Mouse (Mus musculus): ENCODE measurements around the gene Heatr5a.

The Heatr5a gene

DNA sequence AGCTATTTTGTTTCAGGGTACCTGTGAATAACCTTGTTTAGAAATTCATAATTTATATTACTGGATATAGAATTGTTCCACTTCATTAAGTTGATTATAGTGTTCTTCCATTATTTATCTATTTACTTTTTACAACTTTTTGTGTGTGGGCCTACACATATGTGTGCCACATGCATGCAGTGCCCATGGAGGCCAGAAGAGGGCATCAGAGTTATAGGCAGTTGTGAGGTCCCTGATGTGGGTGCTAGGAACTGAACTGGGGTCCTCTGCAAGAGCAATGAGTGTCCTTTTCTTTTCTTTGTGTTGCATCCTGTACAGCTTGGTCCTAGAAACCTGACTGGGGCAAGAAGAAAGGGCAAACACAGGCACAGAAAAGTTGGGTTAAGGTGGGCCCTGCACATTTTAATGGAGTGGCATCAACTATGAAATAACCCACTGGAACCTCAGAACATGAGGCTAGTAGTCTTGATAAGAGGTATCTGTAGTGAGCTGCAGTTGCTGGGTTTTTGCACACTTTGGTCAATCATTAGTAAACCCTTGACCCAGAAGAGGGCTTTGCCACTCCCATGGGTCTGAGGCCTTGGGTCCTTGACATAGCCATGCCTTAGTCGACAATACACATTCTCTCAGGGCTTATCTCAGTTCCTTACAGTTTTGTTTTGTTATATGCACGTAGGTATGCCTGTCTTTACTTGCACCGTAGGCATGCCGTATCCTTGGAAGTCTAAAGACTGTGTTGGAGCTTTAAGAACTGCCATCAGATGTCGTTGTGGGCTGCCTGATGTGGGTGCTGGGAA is 1.3 kb upstream of the Heatr5a start:
- DNase-seq (ENCODE audit: low read depth, low spot score) = no peak

DNA sequence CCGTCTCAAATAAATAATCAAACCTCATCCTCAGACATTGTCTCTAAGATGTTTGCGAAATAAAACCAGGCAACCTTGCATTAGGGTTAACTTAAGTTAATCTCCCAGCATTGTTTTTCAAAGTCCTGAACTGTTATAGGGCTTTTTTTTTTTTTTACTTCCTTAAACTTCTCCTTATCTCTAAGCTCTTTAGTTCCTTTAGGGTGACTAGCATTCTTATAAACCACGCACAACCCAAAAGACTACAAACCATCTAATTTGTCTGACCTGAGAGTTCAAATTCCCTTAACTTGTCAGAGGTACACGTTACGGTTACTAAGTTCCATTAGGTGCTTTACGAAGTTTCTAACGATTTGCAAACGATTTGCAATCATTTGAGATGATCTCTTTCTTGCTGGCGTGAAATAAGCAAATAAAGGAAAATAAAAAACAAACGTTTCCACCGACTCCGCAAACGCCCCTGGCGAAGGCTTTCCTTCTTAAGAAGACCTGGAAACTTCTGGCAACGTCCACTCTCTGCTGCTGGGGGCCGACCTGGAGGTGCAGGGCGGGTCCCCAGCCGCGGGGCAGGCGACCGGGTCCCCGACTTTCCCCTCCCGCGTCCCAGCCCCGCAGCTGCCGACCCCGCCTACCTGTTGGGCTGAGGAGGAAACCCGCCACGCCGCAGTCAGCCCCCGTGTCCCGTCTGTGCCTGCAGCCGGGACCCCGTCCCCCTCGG is 610 bp downstream of the Heatr5a start:
- DNase-seq (ENCODE audit: low read depth, low spot score) = no peak

DNA sequence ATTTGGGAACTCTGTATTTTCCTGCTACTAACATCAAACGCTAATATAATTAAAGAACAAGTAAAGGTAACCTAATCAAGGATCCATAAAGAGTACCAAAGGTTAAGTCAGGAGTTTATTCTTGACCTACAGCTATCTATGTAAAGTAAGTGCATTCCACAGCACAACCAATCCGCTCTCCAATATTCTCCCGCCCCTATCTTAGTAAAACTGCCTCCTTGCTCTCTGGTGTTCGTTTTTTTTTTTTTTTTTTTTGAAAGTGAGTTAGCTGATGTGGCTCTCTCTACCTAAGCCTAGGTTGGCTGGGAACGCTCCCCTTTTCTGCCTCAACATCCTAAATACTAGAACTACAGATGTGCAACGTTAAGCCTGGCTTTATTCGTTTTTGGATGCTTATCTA is 1.2 kb downstream of the Heatr5a start:
- DNase-seq (ENCODE audit: low read depth, low spot score) = no peak

DNA sequence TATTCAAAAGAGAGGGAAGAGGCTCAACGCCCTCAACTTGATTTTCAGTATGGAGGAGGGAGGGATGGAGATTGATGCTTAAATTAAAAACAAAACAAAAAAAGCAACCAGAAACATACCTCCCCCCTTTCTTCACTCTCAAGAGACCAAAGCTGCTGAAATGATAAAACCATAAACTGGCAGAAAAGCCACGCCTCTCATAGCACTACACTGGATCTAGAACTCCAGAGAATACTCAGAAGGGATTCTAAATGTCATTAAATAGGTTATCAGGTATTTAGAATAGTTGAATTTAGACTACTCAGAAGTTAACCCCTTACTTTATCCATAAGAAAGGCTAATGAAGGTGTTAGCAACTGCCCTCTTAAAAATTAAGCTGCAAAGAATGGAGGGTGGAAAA is 2.0 kb downstream of the Heatr5a start:
- no peak for DNase-seq (ENCODE audit: low read depth, low spot score)

DNA sequence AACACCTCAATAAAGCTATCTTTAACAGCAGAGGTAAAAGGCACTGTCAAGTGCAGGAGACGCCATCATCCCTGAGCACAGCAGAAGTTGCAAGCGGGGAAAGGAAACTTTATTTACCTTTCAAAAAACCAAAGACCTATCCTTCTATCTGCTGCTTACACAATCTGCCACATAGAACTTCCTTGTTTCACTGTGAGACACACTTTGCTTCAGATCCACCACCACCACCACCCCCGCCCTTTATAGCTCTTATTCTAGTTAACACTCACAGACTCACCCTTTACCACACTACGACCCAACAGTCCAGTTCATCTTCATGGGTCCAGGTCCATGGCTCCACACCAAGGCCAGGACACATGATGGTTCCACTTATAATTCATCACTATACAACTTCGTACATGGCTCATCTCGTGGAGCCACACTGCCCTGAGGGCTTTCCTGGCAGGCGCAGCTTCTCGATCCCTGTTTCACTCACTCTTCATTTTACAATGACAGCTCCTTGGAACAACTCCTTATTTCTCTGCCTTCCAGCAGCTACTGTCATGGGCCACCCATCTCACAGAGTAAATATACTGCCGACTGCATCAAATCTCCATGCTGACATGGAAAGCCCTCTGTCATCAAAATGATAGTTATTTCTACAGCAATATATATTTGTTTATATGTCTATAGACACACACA is 3.1 kb downstream of the Heatr5a start:
- DNase-seq (ENCODE audit: low read depth, low spot score) = no peak

DNA sequence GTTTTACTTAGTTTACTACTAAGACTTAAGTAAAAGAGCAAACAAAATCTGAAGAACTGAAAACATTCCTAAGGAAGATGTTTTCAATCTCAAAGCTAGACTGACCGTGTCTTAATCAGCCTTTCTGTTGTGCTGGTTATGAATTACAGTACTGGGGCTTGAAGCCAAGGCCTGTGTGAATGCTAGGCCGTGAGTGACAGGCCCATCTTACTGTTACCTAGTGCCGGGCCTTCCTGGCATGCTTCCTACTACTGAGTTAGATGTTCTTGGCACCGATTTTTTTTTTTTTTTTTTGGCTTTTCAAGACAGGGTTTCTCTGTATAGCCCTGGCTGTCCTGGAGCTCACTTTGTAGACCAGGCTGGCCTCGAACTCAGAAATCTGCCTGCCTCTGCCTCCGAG is 13.5 kb downstream of the Heatr5a start:
- DNase-seq (ENCODE audit: low read depth, low spot score) = no peak

DNA sequence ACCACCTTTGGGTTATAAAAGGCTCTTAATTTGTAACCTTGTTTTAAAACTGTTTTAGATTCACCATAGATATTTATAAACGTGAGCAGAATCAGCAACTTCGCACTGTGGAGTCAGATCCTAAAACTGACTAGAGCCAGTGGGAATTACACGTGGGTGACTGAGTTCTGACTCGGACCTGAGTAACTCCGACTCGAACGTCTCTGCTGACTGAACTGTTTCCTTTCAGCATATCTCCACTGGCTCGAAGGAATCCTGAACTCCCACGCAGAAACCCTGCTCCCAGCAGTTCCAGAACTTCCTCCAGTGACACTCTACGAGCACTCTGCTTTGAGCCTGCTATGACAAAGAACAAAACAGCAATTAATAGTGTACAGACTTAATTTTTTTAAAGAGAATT is 18.8 kb downstream of the Heatr5a start:
- no peak for DNase-seq (ENCODE audit: low read depth, low spot score)

DNA sequence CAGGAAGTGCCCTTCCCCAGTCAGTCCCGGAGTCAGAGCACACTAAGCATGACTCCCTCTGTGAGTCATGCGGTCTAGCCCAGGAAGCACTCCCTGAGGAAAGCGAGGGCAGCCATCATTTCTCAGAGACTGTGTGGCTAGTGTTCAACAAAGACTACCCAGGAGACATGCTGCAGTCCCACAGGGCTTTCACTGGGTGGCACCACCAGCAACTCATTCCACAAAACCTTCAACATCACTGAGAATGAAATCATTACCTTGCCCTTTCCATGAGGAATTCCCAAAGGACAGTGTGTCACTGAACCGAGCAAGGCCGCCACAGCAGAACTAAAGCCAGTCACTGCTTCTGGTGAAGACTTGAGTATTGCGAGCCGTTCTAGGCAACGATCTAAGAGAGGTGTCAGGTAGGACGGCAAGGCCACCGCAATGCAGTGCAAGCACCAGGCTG is 23.6 kb downstream of the Heatr5a start:
- DNase-seq (ENCODE audit: low read depth, low spot score) = no peak

DNA sequence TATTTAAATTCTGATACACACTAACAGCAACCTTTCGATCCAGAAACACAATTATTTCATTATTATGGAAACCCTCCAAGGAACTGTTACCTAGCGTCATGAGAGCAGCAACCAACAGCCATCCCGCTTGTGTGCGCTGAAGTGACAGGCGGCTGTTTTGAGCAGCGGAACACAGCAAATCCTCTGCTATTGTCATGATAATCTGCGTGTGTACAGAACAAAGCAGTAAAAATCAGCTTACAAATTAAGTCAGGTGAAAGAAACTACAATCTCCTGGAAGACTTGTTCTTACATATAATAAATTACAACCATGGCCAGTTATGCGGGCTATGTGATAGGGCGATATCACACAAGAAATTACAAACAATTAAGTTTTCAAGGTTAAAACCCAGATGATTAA is 25.8 kb downstream of the Heatr5a start:
- DNase-seq (ENCODE audit: low read depth, low spot score) = no peak

DNA sequence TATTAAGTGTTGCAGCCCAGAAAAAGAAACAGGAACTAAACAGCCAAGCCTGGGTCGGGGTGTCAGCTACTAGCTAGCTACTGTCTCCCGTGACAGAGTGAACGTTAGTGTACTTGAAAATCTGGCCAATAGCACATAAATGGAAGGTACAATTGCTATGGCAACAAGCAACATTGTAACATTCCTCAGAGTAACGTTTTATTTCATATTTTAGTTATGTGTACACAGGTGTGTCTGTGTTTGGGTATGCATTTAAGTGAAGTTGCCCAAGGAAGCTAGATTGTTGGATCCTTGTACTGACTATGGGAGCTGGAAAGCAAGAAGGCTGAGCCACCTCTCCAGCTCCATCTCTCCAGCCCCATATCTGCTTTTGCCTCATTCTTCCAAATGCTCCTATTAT is 31.3 kb downstream of the Heatr5a start:
- DNase-seq (ENCODE audit: low read depth, low spot score) = no peak

DNA sequence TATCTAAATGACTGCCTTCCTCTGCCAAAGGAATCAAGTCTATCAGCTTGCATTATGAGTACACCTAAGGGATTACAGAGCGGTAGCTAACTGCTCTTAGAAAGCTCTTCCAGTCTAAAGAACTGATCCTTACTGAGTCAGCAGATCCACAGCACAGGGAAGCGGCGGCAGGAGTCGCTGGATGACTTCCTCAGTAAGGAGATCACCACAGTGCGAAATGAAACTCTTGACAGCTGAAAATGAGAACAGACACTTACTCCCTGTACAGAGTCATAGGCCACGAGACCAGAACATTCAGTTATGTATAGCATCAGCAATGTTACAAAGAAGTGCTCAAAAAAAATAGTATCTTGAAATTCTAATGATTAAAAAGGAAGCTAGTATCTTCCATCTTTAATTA is 33.2 kb downstream of the Heatr5a start:
- no peak for DNase-seq (ENCODE audit: low read depth, low spot score)

DNA sequence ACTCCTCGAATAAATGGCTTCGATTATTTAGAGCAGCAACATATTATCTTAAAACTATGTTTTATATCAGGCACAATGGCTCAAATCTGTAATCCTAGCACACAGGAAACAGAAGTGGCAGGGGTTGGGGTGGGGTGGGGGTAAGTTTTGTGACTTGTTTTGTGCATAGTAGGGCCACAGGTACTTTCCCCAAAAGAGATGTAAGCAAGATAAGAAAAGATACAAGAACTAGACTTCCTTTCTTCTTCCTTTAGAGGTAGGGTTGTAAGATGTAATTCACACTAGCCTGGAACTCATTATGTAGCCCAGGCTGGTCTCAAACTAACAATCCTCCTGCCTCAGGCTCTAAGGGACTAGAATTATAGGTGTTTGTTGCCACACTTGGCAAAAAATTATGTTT is 41.5 kb downstream of the Heatr5a start:
- no peak for DNase-seq (ENCODE audit: low read depth, low spot score)

DNA sequence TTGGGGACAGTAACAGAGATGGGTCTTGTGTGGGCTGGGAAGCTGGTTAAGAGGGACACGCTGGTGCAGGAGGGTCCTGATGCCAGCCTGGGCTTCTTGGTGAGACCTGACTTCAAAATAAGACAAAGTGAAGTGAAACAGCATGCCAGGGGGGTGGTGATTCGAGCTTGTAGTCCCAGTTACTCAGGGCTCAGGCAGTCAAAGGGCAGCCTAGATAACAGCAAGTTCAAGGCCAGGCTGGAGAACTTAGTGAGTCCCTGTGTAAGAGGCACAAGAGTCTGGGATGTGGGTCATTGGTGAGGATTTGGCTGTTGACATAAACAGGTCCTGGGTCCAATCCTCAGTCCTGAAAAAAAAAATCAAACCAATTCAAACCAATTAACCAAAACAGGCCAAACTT is 53.9 kb downstream of the Heatr5a start:
- no peak for DNase-seq (ENCODE audit: low read depth, low spot score)

DNA sequence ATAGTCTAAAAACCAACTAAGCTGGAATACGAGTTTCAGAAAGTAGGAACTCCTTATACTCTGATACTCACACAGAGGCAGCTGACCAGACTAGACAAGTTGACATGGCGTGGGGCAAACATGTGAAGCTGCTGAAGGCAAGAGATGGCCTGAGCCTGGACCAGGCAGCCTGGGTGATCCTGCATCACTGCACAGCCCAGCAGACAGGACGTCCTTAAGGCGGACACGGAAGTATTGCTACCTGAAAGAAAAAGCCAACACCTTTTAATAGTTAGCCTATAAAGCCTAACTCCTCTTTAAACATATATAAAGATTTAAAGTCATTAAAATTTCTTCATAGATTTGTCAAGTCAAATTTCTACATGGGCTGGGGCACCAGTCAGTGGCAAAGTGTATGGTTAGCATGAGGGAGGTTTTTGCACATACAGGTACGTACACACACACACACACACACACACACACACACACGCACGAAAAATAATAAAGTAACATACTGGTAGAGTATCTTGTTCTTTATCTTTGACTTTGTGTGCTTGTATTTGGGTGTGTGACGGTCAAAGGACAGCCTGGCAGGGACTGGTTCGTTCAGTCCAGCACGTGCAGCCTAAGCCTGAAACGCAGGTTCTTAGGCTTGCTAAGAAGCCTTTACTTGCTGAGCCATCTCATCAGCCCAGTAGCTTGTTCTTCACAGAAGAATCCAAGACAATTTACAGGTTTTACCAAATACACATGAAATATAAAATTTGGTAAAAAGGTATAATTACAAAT is 56.0 kb downstream of the Heatr5a start:
- no peak for DNase-seq (ENCODE audit: low read depth, low spot score)

DNA sequence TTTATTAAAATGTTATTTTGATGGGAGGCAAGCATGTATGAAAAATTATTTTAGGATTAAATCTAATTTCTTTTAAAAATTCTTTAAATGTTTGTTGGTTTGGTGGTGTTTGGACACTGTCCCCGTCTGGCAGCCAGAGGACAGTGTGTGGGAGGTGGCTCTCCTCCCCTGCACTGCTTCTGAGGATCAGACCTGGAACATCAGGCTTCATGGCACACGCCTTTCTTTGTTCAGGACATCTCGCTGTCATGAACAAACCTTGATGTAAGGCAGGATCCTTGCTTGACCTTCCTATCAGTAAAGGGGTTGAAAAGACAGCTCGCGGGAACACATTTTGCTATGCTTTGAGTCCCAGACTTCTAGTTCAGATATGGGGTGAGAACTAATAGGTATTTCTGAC is 61.9 kb downstream of the Heatr5a start:
- DNase-seq (ENCODE audit: low read depth, low spot score) = no peak

DNA sequence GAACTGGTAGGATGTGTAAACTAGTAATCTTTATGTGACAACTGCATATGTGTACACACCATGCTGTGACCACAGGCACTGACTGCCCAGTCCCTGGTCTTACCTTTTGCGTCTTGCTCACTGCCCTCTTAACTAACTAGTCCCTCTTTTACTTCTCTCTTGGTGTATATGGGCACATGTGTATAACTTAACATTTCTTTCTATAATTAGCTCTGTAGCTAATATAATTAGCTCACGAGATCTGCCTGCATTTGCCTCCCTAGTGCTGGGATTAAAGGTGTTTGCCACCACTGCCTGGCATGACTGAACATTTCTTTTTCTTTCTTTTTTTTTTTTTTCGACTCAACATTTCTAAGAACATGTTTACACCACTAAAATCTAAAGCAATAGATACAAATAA is 63.6 kb downstream of the Heatr5a start:
- no peak for DNase-seq (ENCODE audit: low read depth, low spot score)

DNA sequence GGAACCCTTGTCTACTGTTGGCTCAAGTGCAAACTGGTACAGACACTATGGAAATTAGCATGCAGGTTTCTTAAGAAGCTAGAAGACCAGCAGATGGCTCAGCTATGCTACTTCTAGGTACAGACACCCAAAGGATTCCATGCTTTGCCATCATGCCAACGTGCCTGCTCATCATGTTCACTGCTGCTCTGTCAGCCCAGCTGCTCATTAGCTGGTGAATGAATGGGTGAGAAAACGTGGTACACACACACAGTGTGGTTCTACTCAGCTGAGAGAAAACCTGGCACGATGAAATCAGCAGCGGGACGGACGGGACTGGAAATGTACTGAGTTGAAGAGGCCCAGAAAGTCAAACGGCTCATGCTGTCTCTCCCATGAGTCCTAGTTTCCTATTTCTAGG is 70.6 kb downstream of the Heatr5a start:
- no peak for DNase-seq (ENCODE audit: low read depth, low spot score)

DNA sequence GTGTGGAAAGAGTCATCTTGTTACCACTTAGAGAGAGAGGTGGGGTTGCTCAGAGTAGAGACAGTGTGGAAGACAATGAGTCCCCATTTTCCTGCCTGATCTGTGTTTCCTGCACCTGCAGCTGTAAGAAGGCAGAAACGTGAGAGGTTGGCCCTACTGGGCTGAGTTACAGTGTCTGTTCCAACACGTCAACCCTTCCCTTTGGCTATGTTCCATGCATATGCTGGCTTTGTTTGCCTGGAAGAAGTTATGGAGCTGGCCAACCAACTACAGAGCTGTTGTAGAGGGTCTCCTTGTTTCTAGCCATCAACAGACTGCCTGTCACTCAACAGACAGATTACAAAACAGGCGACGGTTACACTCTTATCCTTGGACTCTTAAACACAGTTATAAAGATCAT is 74.2 kb downstream of the Heatr5a start:
- no peak for DNase-seq (ENCODE audit: low read depth, low spot score)

DNA sequence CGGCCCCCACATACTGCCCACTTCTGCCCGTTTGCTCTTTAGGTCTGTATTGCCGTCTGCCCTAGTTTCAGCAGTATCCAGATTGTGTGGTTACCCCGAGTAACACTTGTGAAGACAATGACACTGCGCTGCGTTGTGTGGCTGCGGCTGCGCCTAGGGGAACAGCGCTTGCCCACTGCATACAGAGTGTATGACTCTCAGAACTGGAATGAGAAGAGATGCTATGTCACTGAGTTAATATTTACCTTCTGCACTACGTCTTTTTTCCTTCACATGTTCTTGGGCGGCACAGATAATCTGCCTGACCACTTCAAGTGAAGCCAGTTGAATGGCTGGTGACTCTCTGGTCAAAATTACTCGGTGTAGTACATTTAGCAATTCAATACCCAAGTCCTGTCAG is 82.5 kb downstream of the Heatr5a start:
- DNase-seq (ENCODE audit: low read depth, low spot score) = no peak

DNA sequence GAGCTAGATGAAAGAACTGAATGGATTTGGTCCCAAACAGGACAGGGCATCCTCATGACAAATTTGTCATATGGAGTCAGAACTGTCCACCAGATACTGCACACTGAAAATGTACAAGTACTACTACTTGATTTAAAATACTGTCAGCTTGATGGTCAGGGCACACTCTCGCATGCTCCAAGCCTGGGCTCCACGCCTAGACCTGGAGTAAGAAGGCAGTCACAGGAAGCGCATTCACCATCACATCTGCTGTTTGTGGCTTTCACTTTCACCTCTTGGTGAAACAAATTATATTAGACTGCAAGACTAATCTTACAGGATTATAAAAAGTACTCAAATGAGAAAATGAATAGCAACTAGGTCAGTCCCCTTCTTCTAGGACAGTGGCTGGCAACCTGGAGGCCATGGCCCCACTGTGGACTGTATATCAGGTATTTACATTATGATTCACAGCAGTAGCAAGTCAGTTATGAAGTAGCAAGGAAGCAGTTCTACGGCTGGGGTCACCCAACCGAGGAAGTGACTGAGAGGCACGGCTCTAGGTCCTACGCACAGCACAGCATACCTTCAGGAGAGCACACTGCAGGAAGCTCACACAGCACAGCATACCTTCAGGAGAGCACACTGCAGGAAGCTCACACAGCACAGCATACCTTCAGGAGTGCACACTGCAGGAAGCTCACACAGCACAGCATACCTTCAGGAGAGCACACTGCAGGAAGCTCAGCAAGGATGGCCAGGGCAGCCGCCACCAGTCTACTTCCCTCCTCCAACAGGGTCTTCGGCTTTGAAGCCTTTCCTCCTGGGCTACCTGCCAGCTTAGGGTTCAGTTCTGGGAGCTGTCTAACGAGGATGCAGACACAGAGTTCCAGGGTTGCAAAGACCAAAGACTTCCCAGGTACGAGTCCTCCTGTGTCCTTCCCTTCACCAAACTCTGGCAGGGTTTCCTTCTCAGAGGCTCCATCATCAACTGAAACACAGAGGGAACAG is 83.5 kb downstream of the Heatr5a start:
- DNase-seq (ENCODE audit: low read depth, low spot score) = no peak

DNA sequence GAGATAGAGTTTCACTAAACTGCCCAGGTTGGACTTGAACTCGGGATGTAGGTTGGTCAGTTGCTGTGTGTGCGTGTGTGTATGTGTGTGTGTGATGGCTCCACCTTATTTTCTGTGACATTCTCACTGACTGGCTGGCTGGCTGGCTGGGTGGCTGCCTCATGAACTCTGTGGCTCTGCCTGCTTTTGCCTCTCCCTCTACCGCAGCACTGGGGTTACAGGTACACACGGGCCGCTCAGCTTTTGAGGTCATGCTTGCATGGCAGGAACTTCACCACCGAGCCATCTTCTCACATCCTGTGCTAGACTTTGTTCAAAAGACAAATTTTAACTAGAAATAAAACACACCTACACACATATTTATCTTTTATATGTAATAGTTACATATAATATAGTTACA is 84.8 kb downstream of the Heatr5a start:
- no peak for DNase-seq (ENCODE audit: low read depth, low spot score)
